Mouse (Mus musculus): ENCODE measurements around the gene L3mbtl4.

The L3mbtl4 gene

DNA sequence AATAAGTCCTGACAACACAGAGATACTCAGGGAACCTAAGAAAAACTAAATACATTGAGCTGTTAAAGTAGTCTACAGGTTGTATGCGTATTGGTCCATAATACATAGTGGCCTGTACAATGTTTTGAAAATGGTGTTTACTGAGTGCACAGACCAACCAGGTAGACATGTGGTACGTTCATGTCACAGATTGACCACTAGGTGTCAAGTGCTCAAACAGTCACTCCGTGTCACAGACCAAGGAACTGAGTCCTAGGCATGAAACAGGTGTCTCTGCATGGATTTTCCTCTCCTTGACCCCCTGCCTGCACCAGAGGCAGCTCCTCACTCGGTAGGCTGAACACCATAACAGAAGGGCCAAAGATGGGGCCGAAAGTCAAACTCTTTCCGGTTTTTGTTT, 366.6 kb downstream of the L3mbtl4 start:
- DNase-seq (ENCODE audit: low spot score in 2 of 2): no peak

DNA sequence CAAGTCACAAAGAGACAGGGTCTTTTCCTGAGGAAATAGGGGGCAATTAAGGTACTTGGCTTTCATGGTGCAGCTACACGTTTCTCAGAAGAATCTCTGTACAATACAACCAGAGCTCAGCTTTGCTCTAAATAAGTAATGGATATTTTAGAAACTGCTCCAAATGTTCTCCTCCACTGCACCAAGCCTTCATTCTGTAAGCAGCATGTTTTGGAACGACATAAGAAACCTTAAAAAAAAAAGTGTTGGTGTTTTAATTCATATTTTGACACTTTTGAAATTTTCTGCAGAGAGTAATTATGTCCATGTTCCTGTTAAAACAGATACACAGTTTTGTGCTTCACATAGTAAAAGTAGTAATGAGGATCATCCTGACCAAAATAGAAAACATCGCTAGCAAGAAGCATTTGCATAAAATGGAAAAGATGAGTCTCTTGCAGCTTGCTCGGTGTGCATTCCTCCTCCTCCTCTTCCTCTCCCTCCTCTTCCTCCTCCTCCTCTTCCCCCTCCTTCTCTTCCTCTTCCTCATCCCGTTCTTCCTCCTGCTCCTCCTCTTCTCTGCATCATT, 369.0 kb downstream of the L3mbtl4 start:
- DNase-seq (ENCODE audit: low spot score in 2 of 2): no peak

DNA sequence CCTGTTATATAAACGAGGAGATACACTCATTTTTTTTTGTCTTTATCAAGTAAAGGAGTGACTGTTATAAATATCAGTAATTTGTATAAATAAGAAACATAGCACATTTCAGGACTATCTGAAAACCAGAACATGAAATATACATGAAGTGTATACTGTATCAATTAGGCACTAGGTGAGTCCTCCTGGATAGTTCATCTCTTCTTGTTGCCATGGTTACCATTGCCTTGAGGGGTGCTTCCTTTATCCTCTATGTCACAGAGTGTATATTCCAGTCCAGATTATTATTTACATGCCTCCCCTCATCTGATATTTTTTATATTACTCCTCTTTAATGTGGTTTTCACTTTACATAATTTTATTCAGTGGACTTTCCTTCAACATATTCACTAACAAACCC, 392.9 kb downstream of the L3mbtl4 start:
- DNase-seq (ENCODE audit: low spot score in 2 of 2): no peak

DNA sequence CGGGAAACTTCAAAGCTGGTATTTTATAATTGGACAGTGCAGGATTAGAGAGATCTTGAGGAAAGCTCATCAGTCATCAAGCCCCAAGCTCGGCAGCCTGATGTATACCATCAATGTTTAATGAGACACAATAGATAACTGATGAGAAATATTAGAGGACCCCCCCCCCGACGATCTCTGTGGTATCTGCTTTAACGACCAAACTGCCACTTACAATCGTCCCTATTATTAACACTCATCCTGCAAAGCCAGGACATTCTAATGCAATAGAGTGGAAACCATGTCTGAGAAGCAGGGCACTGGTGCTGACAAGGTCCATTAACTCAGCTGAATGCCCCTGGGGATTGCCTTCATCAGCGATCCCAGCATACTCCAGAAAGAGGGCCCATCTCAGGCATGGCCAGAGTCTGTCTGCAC, 398.5 kb downstream of the L3mbtl4 start:
- no peak for DNase-seq (ENCODE audit: low spot score in 2 of 2)

DNA sequence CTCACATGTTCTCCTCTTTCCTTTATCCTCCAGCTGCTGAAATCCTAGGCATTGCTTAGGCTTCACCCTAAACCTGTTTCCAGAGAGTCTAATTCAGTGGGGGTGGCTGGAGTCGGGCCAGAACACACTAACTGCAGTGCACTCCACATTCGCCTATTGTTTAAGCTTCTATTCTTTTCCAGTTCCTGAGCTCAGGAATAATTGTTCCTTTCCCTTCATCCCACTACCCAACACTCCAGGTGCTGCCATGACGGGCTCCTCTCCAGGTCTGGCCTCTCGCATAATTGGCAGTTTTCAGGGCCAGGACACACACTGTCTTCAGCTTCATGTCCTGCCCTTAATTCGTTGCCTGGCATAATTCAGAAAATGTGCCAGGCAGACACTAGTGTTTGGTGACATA, 437.1 kb downstream of the L3mbtl4 start:
- no peak for DNase-seq (ENCODE audit: low spot score in 2 of 2)

DNA sequence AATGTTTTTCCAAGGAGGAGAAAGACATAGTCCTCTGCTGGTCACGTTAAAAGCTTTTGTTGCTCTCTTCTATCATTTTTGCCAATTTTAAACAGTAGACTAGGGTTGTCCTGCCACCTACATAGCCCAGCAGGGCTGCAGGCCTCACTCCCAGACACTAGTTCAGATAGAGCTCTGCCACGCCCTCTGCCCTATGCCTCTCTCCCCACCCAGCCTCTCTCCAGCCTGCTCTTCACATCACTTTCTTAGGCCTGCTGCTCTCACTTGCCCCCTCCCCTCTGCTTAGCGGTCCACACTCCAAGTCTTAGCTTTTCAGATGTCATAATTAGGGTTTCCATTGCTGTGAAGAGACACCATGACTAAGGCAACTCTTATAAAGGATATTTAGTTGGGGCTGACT, 437.8 kb downstream of the L3mbtl4 start:
- DNase-seq (ENCODE audit: low spot score in 2 of 2): no peak

DNA sequence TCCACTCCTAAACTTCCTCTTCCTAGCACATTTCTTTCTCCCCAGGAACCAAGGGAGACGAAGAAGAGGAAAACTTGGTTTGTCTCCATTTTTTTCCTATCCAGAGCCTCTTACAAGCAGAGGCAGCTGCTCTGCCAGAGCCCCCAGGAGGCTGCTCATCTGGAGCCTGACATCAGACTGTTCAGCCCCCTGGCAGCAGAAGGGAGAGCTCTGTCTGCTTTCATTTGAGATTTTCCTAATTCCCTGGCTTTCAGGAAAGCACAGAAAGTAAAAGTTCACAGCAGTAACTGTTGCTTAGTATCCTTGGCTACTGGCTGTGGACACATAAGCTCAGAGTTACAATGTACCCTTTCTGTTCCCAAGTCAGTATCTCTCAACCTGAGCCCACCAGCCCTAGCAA, 474.7 kb downstream of the L3mbtl4 start:
- no peak for DNase-seq (ENCODE audit: low spot score in 2 of 2)

DNA sequence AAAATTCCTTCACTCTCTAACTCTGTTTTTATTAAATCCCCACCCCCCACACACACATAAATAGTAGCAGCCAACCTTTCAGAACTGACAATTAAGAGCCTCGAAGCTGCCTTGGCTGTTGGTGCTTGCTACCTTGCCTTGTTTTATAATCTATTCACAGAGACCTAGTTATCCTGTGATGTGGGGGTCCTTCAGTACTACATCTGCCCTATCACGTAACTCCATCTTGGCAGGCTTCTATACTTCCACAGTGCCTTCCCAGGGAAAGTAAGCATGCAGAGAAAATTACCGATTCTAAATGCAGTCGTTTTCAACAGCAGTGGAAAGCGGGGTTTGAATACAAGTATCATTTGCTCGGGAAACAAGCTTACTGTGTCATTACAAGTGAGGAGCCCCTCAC, 476.9 kb downstream of the L3mbtl4 start:
- no peak for DNase-seq (ENCODE audit: low spot score in 2 of 2)

DNA sequence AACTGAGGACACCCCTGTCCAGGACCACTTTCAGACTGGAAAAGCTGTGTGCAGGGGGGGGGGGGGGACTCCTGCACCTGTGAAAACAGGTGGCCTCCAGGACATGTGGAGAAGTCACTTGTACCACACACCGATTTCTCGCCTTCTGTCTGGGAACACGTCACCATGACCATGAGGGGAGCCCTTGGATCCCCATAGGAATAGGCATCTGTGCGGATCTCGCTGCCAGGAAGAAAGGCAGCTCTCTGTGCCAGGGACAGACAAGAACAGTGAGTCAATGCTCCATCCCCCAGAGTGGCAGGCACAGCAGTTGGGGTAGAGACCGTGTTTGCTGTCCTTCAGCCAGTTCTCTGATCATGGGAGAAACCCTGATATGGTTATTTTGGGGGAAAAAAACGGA, 479.5 kb downstream of the L3mbtl4 start:
- no peak for DNase-seq (ENCODE audit: low spot score in 2 of 2)

DNA sequence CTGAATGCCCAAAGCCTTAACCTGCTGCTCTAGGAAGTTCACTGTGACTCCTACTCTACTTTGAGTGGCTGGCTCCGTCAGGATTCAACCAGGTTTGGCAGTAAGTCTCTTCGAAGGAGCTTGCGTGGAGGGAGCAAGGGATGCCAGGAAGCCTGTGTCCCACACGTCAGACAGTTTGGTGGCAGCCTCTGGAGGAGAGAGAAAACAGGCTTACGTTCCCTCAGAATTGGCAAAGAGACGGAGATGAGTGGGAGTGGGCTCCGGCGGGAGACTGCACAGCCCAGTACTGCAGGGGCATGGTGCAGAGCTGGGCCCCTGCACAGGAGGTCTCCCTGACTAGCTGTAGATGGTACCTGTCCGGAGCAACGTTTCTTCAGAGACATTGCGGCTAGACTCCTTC, 481.2 kb downstream of the L3mbtl4 start:
- DNase-seq (ENCODE audit: low spot score in 2 of 2): no peak

DNA sequence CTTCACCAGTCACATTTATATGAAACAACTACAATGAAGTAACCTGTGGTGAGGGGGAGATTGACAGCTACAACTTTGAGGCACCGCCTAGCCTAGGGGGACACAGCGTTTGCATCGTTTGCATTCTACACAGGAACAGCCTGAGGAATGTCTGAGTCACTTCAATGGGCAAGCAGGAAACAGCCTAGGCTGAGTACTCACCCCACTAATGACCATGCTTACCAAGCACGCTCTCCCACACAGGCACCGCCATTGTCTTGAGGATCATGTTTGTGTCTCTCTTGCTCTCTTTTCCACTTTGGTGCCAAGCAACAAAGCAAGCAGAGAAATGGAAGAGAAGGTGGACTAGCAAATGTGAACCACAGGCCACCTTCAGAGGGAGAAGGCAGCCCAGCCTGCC, 484.8 kb downstream of the L3mbtl4 start:
- no peak for DNase-seq (ENCODE audit: low spot score in 2 of 2)

DNA sequence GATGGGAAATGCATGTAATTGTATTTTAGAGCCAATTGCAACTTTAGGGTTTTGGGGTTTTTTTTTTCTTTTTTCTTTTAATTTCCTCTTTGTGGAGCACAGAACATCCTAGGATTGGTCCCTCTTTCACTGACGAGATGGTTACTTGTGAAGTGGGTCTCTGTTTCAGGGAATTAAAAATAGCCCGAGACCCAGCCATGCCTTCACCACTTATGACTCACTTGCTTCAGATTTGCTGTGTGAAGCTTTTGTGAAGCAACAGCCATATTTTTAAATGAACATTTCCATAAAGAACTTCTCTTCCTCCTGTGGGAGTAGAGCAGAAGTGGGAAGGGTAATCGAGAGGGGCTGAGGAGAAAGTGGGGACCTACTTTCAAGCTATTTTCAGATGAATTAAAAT, 485.3 kb downstream of the L3mbtl4 start:
- DNase-seq (ENCODE audit: low spot score in 2 of 2): no peak

DNA sequence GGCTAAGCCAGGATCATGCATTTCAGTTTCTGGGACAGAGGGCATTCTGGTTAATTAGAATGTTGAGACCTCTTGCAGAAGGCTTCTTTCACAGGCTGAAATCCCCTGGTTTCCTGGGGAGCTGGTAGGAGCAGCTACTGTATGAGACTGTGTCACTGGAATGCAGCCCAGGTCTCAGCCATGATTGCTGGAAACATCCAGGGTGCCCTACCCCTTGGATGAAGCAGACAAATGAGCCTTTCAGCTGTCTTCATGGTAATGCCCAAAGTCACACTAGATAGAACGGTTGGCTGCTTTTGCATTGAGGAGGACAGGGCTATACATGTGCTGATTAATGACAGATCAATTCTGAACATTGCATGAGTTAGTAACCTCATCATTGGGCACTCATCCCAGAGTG, 486.4 kb downstream of the L3mbtl4 start:
- no peak for DNase-seq (ENCODE audit: low spot score in 2 of 2)

DNA sequence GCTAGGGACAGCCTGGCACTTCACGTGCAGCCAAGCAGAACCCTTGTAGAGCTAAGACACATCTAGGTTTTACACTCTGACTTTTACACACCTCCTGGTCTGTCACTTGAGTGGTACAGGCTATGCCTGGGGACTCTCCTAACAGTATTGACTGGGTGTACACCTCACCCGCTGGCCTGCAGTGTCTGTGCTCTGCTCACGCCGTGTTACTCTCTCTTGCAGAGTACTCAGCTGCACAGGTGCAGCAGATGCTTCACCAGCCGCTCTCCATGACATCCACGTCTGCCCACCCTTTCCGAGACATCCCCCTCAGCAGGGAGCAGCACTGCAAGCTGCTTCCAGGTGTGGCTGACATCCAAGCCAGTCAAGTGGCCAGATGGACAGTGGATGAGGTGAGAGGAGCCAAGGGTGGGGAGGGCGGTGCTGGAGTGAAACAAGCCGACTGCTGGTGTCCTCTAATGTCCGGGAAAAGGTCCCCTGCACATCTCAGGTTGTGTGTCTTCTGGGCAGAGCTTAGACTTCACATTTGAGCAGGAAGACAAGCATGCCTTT, 490.8 kb downstream of the L3mbtl4 start:
- no peak for DNase-seq (ENCODE audit: low spot score in 2 of 2)

DNA sequence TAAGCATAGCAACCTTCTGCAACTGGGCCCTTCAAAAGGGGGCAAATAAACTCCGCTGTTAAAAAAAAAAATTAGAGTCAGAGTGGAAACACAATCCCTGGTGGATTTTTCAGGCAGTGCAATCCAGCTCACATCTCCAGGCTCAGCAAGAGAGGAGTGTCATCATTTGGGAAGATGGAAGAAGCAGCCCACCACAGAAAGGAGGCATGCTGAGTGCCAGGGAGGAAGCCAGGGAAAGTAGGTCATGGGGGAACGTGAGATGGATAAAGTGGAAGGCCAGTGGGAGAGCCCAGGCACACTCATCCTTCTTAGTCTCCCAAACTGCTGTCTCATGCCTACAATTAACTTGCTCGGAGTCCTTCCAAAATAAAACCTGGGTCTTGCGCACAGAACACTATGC, 496.0 kb downstream of the L3mbtl4 start:
- DNase-seq (ENCODE audit: low spot score in 2 of 2): no peak

DNA sequence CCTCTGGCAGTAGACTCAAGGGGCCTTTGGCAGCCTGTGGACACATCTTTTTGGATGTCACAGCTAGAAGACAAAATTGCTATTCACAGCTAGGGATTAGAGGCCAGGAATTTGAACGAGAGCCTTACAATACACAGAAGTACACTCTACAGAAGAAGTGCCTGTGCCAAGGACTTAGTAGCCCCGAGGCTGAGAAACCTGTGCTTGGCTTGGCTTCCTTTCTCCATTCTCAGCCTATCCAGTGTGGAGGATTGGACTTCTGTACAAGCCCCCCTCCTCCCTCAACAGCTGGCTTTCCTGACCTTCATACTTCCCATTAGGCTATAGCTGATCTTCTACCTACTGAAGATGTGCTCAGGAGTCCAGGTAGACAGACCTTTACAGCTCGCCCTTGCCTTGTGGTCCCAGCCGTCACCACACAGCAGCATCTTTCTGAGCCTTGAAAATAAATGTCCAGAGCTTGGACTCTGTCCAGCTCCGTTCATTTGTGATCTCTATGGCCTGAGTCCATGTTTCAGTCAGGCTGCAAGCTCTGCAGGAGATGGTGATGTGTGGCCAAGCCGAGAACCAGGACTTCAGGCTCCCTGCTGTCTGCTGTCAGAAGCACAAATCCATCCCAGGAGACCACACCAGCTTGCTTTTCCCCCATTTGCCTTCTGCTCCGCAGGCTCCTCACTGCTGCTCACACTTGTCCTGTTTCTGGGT, 497.6 kb downstream of the L3mbtl4 start:
- DNase-seq (ENCODE audit: low spot score in 2 of 2): no peak

DNA sequence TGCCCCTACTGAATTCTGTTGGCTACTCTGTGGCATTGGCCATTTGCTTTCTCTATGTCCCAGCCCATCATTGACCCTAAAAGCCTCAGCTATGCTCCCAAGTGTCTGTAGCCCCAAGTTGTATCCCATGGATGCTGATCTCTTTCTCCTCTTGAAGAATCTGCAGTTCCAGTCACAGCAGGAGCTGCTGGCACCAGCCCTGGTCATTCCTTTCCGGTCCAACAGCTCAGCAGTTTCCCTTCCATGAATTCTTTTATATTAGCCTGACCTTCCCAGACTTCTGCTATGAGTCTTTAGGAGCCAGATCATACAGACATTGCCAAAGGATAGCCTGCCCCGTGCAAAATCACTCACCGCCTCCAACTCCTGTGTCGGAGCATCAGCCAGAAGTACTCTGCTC, 520.1 kb downstream of the L3mbtl4 start:
- DNase-seq (ENCODE audit: low spot score in 2 of 2): no peak

DNA sequence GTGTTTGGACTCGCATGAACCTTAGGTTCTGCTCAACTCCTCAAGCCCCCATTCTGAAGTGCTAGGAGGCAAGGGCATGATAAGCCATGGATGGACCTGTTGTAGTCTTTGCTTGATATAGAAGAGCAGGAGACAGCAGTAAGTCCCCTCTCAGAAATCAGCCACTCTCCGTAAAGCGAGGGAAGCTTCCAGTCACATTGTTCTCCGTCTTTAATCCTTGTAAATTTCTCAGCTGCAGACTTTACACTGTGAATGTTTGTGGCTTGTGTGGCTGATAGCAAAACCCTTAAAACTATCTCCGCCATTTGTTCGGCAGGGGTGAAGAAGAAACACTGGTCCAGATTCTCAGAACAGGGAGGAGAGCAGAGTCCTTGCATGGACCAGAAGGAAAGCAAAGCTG, 552.7 kb downstream of the L3mbtl4 start, which contains the start of gene Tmem200c:
Gene Tmem200c, plus strand, starts transcription at position 301 of the 400 bp plus-strand sequence.
- no peak for DNase-seq (ENCODE audit: low spot score in 2 of 2)
